Mouse (Mus musculus) G1E (cell line): Measurements from ENCODE around the gene Cln6.
"Not testable (repeated sequence)": the region's sequence is repeated elsewhere in the genome, so short reads cannot be mapped to it uniquely, and the experiment has no call there.

ENCODE experiments used
- CTCF ChIP-seq: IDR thresholded peaks from 2 replicates; pipeline ENCODE4 v1.5.1; 2012; ENCODE audit warnings: low read depth, low read length, inconsistent platforms, mixed read lengths
- GATA1 ChIP-seq: IDR thresholded peaks from 2 replicates; pipeline ENCODE4 v1.6.1; 2012; ENCODE audit warnings: borderline replicate concordance, low read length, inconsistent platforms, mixed read lengths
- GATA2 ChIP-seq: IDR thresholded peaks from 2 replicates; pipeline ENCODE4 v1.6.1; 2012; ENCODE audit warnings: low read depth, low read length, inconsistent platforms, borderline replicate concordance
- POLR2AphosphoS5 ChIP-seq: IDR thresholded peaks from 2 replicates; pipeline ENCODE4 v1.6.1; 2012; ENCODE audit warnings: low read depth, low read length, inconsistent platforms; ENCODE audit not compliant: insufficient replicate concordance
- TAL1 ChIP-seq: conservative IDR thresholded peaks from 2 replicates; pipeline ENCODE4 v1.6.1; 2012; ENCODE audit warnings: low read depth, low read length, inconsistent platforms, mixed read lengths

- not testable (repeated sequence) for TF ChIP-seq CTCF, TAL1, POLR2AphosphoS5, GATA1, GATA2
Observed at GRCm38 (mm10) chr9:62860102-62860501, 21.5 kb downstream of the Cln6 start.
